Mouse (Mus musculus) inflammation-experienced regulatory T-cells, adult 16 weeks (primary cell): ENCODE results near the gene Ecsit. TPM values are rescaled to one million over a fixed set of nuclear protein-coding genes. Genes with fewer than 3 reads are reported as not detected.

Experiments
- polyA plus RNA-seq: library from polyadenylated mRNA; unstranded; fragments of 100-300 nt; shearing (Covaris generic); gene quantifications from one replicate; pipeline ENCODE4 v1.2.1, GENCODE M21; 2017

Gene Ecsit
- polyA plus RNA-seq = 50.8 TPM

DNA sequence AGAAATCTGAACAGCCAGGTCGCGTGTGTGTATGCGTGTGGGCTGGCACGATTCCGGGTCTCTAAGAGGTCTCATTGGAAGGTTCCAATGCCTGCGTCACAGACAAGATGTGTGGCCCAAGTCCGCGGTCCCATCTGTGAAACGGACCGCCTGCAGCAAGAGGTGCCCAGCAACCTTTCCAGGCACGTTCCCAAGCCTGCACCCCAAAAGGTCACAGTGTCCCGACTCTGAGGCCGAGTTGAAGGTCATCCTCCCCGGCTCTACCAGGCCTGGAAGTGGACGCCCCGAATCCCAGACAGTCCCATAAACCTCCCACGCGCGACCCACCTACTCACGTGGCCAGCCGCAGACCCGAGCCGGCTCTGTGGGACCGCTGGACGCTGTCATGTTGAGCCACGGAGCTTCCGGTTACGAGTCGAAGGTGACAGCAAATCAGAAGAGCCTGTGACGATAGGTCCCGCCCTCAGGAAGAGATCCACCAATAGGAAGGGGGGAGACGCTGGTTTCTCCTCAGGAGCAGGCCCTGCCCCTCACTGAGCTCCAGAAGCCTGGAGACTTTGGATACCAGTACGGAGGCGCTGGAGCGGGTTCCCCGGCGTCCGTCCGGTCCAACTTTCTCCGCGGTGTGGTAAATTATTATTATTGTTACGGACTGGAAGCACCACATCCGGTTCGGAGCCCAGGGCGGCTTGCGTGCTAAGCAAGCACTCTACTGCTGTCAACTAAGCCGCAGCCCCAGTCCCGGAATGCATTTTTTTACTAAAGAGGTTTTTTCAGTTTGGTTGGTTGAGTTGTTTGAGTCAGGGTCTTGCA lies at the start of gene Ecsit:
TSS of gene Ecsit (minus strand) at position 417 of the 813 bp plus-strand sequence.

GRCm38 (mm10) chr9:22116740-22117426 lies 31.6 kb upstream of the Ecsit start, which contains the start of gene Elof1:
Gene Elof1, minus strand, starts transcription at chr9:22117172.

GRCm38 (mm10) chr9:22098993-22099696 lies 13.9 kb upstream of the Ecsit start, which contains the start of gene Cnn1:
Gene Cnn1, plus strand, starts transcription at chr9:22099216.

DNA sequence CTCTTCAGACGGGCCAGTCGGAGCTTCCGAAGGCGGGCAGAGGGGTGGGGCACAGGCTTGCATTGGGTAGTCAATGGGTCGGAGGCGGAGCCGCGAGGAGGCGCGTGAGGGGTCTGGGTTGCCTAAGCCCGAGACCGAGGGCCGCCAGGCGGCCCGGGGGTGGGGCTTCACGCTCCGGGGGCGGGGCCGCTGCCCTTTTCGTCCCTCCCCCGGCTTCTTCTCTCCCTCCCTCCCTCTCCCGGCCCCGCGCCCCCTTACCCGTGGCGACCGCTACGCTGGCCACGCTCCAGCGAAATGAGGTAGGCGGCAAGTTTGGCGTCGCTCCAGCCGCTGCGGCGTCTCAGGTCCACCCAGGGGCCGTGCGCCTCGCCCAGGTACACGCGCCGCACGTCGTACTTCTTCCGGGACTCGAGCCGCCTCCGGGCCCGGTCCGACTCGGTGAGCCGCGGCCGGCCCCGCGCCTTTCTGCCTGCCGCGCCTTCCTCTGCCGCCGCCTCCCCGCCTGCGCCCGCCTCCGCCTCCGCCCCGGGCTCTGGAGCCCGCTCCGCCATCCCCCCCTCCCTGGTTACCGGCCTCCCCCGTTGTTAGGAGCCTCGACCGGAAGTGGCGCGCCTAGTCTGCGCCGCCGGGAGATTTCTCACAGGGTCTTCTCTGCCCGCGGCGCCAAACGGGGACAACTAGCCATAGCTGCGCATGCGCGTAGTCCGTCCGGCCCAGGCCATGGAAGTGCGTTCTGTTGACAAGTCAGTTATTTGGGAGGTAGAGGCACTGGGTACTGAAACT lies 14.3 kb downstream of the Ecsit start, which contains the start of the genes Gm49318 and Zfp653:
TSS of gene Gm49318 (minus strand) at position 469 of the 783 bp plus-strand sequence.
TSS of gene Zfp653 (minus strand) at position 586 of the 783 bp plus-strand sequence.

DNA sequence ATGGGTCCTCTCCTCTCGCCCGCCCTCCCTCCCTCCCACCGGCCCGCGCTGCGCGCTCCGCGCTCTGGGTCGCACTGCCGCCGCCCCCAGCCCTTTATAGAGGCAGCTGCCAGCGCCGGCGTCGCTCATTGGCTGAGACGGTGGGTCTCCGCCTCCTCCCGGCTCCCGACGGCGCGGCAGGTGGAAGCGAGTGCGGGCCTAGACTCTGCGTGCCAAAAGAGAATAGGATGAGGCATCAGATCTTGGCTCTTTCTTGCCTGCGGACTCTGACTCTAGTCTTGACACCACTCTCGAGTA lies 33.3 kb downstream of the Ecsit start, which contains the start of gene Elavl3:
TSS of gene Elavl3 (minus strand) at position 66 of the 297 bp plus-strand sequence.

Other genes starting within 250 kb of the Ecsit start
- gene Angptl8, start 249.9 kb downstream of the Ecsit start, polyA plus RNA-seq = not detected
- gene Dock6, start 232.8 kb downstream of the Ecsit start, polyA plus RNA-seq = 5.5 TPM
- gene Rab3d, start 167.2 kb downstream of the Ecsit start, polyA plus RNA-seq = 17.7 TPM
- 0.46 TPM for gene Ccdc159, start 158.0 kb downstream of the Ecsit start, polyA plus RNA-seq
- 10.4 TPM for gene Tmem205, start 157.9 kb downstream of the Ecsit start, polyA plus RNA-seq
- gene Plppr2, start 148.4 kb downstream of the Ecsit start, polyA plus RNA-seq = 2.4 TPM
- gene Swsap1, start 129.7 kb downstream of the Ecsit start, polyA plus RNA-seq = 10.9 TPM
- 0.94 TPM for gene Epor, start 121.9 kb downstream of the Ecsit start, polyA plus RNA-seq
- gene Rgl3, start 96.0 kb downstream of the Ecsit start, polyA plus RNA-seq = 0.20 TPM
- not detected for gene Ccdc151, start 82.8 kb downstream of the Ecsit start, polyA plus RNA-seq
- 93.9 TPM for gene Prkcsh, start 82.6 kb downstream of the Ecsit start, polyA plus RNA-seq
- gene Elavl3, start 33.4 kb downstream of the Ecsit start, polyA plus RNA-seq = not detected
- not detected for gene Gm49318, start 14.2 kb downstream of the Ecsit start, polyA plus RNA-seq
- 8.2 TPM for gene Zfp653, start 14.1 kb downstream of the Ecsit start, polyA plus RNA-seq
- not detected for gene Cnn1, start 13.8 kb upstream of the Ecsit start, polyA plus RNA-seq
- 93.2 TPM for gene Elof1, start 31.7 kb upstream of the Ecsit start, polyA plus RNA-seq
- gene Acp5, start 50.3 kb upstream of the Ecsit start, polyA plus RNA-seq = 253 TPM
- 45.4 TPM for gene Pigyl, start 71.4 kb upstream of the Ecsit start, polyA plus RNA-seq
- not detected for gene Zfp872, start 102.7 kb upstream of the Ecsit start, polyA plus RNA-seq
- 55.7 TPM for gene Zfp809, start 140.3 kb upstream of the Ecsit start, polyA plus RNA-seq
- gene Zfp599, start 174.5 kb upstream of the Ecsit start, polyA plus RNA-seq = 7.4 TPM
- 18.0 TPM for gene Zfp810, start 222.2 kb upstream of the Ecsit start, polyA plus RNA-seq